Mouse (Mus musculus) right cerebral cortex, postnatal 25 days (tissue): ENCODE data around the gene Plxna2.

Experiments
- DNase-seq: peaks from one replicate; pipeline ENCODE4 v3.0.0; 2022

Gene Plxna2

GRCm38 (mm10) chr1:194623641-194624040 is 5.6 kb downstream of the Plxna2 start:
- DNase-seq: no peak

GRCm38 (mm10) chr1:194624411-194624810 is 6.4 kb downstream of the Plxna2 start:
- DNase-seq: peak; percentile 60

- no peak for DNase-seq
Measured at GRCm38 (mm10) chr1:194624973-194625372, 7.0 kb downstream of the Plxna2 start.

GRCm38 (mm10) chr1:194626109-194626508 is 8.1 kb downstream of the Plxna2 start:
- no peak for DNase-seq

- no peak for DNase-seq
Measured at GRCm38 (mm10) chr1:194627286-194627685, 9.3 kb downstream of the Plxna2 start.

- DNase-seq: no peak
Measured at GRCm38 (mm10) chr1:194629135-194629689, 11.2 kb downstream of the Plxna2 start.

GRCm38 (mm10) chr1:194630498-194631056 is 12.6 kb downstream of the Plxna2 start:
- DNase-seq: no peak

GRCm38 (mm10) chr1:194631574-194631973 is 13.6 kb downstream of the Plxna2 start:
- no peak for DNase-seq

- no peak for DNase-seq
Measured at GRCm38 (mm10) chr1:194632029-194632428, 14.0 kb downstream of the Plxna2 start.

GRCm38 (mm10) chr1:194635411-194635810 is 17.4 kb downstream of the Plxna2 start:
- no peak for DNase-seq

- DNase-seq: no peak
Measured at GRCm38 (mm10) chr1:194635942-194636341, 17.9 kb downstream of the Plxna2 start.

GRCm38 (mm10) chr1:194637391-194638304 is 19.6 kb downstream of the Plxna2 start:
- DNase-seq: no peak

- DNase-seq: no peak
Measured at GRCm38 (mm10) chr1:194641601-194642301, 23.7 kb downstream of the Plxna2 start.

GRCm38 (mm10) chr1:194642302-194642787 is 24.3 kb downstream of the Plxna2 start:
- DNase-seq: no peak

GRCm38 (mm10) chr1:194643930-194644329 is 25.9 kb downstream of the Plxna2 start:
- no peak for DNase-seq

GRCm38 (mm10) chr1:194645898-194646297 is 27.9 kb downstream of the Plxna2 start:
- no peak for DNase-seq

GRCm38 (mm10) chr1:194650076-194650475 is 32.1 kb downstream of the Plxna2 start:
- no peak for DNase-seq

GRCm38 (mm10) chr1:194650566-194650965 is 32.5 kb downstream of the Plxna2 start:
- DNase-seq: no peak

GRCm38 (mm10) chr1:194651987-194652386 is 34.0 kb downstream of the Plxna2 start:
- DNase-seq: no peak

- no peak for DNase-seq
Measured at GRCm38 (mm10) chr1:194658459-194659160, 40.6 kb downstream of the Plxna2 start.

GRCm38 (mm10) chr1:194660426-194661119 is 42.6 kb downstream of the Plxna2 start:
- no peak for DNase-seq

GRCm38 (mm10) chr1:194663021-194663420 is 45.0 kb downstream of the Plxna2 start:
- DNase-seq: no peak
